Mouse (Mus musculus) neutrophil, adult 5-6 weeks (primary cell): ENCODE results near the gene Banf2. TPM values are rescaled to one million over a fixed set of nuclear protein-coding genes. Genes with fewer than 3 reads are reported as not detected.

ENCODE experiments used
- ATAC-seq: fragments of 151-379, 151-347 bp; 2 replicates; pipeline ENCODE4 v1.8.0; 2017; ENCODE audit warnings: mild to moderate bottlenecking, moderate TSS enrichment; ENCODE audit not compliant: insufficient number of reproducible peaks, poor library complexity, low FRiP score, severe bottlenecking; ENCODE audit errors: extremely low read depth
- total RNA-seq: library from RNA; stranded (forward); fragments of 200-1000 nt; gene quantifications from 2 replicates; pipeline ENCODE4 v1.2.3, GENCODE M21; 2017

The Banf2 gene
- total RNA-seq, 1 experiment from 2014 or later, result not detected

GRCm38 (mm10) chr2:144015861-144016260 lies 17.0 kb upstream of the Banf2 start:
- no peak for ATAC-seq

- ATAC-seq, result no peak
These were observed 12.9 kb upstream of the Banf2 start for GRCm38 (mm10) chr2:144019971-144020370.

- ATAC-seq, result no peak
These were observed 10.4 kb upstream of the Banf2 start for GRCm38 (mm10) chr2:144022441-144022840.

- ATAC-seq, result no peak
These were observed 7.5 kb upstream of the Banf2 start for GRCm38 (mm10) chr2:144025361-144025760.

DNA sequence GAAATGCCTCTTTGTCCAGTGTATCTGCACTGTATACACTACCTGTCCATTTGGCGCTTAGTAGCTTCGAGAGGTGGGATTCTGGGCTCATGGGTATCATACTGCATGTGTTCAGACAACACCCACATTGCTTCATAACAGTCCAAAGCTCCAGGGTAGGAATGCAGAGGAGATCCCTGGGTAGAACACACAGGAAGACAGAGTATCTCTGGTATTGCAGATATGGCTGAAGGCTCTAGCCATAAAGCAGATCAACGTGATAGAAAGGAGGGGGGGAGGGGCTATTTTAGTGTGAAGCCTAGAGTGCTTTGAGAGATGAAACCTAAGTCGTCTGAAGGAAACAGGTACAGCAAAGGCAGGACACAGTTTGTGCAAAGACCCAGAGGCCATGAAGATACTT lies 6.4 kb upstream of the Banf2 start:
- no peak for ATAC-seq

DNA sequence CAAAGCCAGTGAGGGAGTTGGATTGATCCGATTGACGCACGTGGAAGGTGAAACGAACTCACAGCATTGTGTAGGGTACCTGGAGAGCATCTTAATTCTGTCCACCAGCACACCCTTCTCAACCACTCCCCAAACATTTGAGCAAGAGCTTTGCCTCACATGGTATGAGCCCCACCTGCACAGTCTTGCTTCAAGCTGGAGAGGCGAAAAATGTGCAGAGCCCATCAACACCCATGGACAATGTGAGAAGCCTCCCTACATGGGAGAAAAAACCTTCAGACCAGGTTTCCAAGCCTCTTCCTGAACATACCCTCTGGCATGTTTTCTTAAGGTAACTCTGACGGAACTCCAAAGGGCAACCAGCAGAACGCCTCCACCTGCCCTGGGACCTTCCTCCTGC lies 2.1 kb upstream of the Banf2 start:
- ATAC-seq, result no peak

- ATAC-seq, result no peak
These were observed 11.9 kb downstream of the Banf2 start for GRCm38 (mm10) chr2:144044726-144045125.

DNA sequence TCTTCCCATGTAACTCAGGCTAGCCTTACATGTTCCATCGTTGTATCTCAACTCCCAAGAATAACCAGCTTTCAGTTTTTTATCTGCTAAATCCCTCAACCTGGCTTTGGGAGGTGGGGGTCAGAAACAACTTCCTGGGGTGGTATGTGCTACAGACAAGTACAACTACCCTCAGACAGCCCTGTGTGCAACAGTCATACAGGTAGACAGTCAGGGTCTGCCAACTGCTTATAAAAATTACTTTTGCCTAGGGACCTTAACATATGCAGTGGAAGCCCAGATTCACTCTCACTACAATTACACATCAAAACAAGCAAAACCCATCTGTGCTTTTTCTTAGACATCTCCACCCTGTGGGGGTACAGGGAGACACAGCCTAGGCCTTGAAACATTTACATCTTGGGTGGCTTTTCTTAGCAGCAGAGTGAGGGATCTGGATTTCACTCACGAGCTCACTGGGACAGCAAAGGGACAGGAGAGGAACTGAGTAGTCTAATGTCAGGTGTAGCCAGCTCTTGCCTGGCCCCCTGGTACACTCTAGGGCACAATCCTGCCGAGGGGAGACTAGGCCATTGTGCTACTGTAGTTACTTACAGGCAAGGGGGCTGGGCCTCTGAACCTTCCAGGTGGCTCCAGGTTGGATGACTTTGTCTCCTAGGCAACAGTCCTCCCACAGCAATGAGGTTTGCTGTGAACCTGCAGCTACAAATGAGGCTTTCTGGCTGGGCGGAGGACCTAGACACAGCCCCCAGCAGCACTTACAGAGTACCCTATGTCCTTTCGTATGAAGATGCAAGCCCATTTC lies 13.1 kb downstream of the Banf2 start:
- no peak for ATAC-seq

DNA sequence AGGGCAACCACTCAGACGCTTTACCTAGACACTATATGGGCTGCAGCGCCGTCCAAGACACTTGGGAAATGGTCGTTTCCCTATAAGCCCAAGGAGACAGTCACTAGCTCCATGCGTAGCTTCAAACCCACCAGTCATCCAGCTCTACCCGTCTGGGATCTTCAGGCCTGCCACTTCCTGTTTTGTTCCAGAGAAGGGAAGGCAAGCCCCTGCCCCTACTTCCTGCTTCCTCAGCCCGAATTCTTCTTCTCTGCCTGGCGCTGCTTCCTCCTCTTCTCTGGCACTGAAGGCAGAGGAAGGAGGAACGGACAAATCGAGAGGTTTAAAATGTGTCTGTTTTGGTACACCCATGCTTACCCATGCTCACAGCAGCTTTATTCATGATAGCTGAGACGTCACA lies 14.1 kb downstream of the Banf2 start:
- ATAC-seq, result no peak

DNA sequence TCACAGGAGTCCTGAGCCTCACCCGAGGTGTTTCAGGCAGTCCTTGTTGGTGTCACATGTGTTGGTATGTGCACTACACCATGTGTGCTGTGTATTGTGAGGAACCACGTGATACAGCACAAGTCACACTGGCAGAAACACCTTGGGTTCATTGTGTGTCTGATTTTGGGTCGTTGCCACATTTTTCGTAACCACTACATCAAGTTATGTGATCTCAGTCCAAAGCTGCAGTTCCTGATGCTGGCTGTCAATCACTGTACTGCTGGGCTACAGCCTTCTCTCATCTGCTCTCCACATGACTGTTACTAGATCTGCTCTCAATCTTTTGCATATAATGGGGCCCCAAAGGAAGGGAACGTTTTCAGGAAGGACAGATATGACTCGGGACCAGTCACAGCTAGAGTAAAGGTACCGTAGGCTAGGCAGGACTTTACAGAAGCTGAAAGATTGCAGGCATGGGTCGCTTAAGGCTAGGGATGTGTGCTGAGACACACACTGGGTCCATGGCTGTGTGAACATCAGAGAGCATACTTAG lies 17.4 kb downstream of the Banf2 start:
- no peak for ATAC-seq

GRCm38 (mm10) chr2:144050861-144051260 lies 18.0 kb downstream of the Banf2 start:
- no peak for ATAC-seq

- ATAC-seq, result no peak
These were observed 19.7 kb downstream of the Banf2 start for GRCm38 (mm10) chr2:144052410-144053065.

DNA sequence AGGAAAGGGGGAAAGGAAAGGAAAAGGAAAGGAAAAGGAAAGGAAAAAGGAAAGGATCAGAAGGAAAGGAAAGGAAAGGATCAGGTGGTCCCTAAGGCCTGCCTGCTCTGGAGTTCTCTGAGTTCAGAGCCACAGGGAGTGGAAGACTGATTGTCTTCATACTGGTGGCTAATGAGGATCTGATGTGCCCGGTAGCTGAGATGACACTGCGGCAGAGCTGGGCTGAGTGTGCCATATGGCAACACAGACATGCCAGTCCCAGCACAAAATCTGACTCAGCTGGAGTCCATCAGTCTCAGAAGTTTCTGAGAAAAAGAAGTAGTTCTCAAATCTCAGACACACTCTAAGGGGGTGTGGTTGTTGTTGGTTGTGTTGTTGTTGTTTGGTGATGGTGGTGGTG lies 24.9 kb downstream of the Banf2 start:
- no peak for ATAC-seq

- ATAC-seq, result no peak
These were observed 28.8 kb downstream of the Banf2 start for GRCm38 (mm10) chr2:144061701-144062100.

GRCm38 (mm10) chr2:144065499-144065898 lies 32.6 kb downstream of the Banf2 start:
- no peak for ATAC-seq

DNA sequence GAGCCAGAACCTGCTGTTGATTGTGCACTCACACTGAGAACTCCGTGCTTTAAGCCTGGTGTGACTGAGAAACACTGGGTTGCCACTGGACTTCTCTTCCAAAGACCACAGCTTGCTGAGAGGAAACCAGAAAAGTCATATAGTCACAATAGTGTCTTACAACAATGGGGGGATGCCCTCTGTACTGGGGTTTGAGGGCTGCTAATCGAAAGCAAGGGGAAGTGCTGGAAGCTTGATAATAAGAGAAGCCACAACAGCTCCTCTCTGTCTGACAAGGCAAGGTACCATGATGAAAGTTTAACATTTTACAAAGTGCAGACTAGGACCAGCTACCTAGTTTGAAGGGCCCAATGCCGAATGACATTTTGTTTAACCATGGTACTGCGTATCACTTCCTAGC lies 36.8 kb downstream of the Banf2 start:
- no peak for ATAC-seq

DNA sequence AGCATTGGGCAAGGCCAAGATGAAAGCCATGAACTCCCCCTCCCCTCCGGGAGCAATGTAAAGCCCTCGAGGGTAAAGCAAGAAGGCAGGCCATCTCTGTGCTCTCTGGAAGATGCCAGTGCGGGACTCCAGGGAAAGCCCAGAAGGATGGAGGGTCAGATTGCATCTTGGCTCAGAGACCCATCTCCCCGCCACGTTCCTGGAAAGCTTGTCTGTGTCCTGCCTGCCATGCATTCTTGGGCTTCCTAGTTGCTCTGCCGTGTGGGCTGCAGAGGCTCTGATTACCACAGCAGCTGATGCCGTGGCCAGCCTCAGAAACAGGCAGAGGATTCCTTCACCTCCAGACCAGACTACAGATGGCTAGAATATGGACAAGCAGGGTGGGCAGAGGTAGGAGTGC lies 37.6 kb downstream of the Banf2 start:
- ATAC-seq, result no peak

DNA sequence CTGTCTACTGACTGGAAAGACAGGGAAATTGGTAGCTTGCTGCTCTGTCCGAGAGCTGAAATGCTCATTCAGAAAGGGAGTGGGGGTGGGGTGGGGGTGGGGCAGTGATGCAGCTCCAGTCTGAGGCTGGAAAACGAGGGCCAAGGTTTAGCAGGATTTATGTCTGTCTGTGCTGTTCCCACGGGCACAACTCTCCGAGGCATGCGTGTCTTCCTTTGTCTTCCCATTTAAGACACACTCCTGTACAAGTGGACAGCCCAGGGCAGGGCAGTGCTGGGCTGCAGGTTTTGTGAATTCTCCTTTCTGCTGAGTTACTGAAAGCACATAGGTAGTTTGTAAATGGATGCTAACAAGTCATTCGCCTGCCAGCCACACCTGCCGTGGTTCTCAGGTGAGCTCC lies 39.8 kb downstream of the Banf2 start:
- no peak for ATAC-seq

GRCm38 (mm10) chr2:144074059-144074458 lies 41.2 kb downstream of the Banf2 start:
- ATAC-seq, result no peak

DNA sequence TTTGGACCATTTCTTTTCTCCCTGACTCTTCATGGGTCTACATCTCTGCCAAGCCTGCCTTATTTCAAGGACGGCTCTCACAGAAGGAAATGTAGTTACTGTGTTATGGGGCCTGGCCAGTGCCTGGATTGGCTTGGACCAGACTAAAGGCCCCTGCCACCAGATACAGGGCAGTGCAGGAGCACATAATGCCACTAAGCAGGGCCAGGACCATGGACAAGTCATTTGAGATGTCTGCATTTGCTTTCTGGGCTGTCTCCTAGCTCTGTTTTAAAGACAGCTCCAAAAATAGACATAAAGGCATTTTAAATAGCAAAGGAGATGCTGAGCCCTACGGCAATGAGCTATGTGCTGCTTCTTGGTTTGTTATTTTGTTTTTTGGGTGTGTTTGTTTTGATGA lies 43.8 kb downstream of the Banf2 start:
- ATAC-seq, result no peak
